In genomic region chr8:54955935-54956573, GRCm38 (mm10) we compare ENCODE assay signal across 16 mouse cellular contexts. TPM values are rescaled to one million over a fixed set of nuclear protein-coding genes. Genes with fewer than 3 reads are reported as not detected.
DNase-seq lines count a peak whose midpoint lies in the region; ATAC-seq lines count a peak whose summit lies in the region.
"Had no signal": no experiment of that assay in that cellular context is flagged by ENCODE, and none has a peak within 500 bp of the region (broad histone marks: within the 10 kb centered on the region; RNA-seq: fewer than 3 reads in every experiment).

No protein-coding gene starts in this region.

- no peaks in the 10 kb centered on the region for H3K9me3 ChIP-seq in forebrain, embryonic 14.5 days (replicated peaks; ENCODE audit: control insufficient read depth, low read length)
- H3K9me3 ChIP-seq in midbrain, embryonic 11.5 days (ENCODE audit: control insufficient read depth, low read length): no peaks in the 10 kb centered on the region
- no peaks in the 10 kb centered on the region for H3K9me3 ChIP-seq in intestine, embryonic 15.5 days
- H3K9me3 ChIP-seq: stomach, embryonic 15.5 days had no signal

- H3K27me3 ChIP-seq in forebrain, embryonic 14.5 days (replicated peaks; ENCODE audit: control insufficient read depth, insufficient read depth, low read length): no peaks in the 10 kb centered on the region
- no peaks in the 10 kb centered on the region for H3K27me3 ChIP-seq in midbrain, embryonic 11.5 days (ENCODE audit: control insufficient read depth, insufficient read depth, low read length)
- H3K27me3 ChIP-seq in intestine, embryonic 15.5 days (replicated peaks): no peaks in the 10 kb centered on the region
- H3K27me3 ChIP-seq: stomach, embryonic 15.5 days had no signal

- no peaks in the 10 kb centered on the region for H3K36me3 ChIP-seq in forebrain, embryonic 14.5 days (ENCODE audit: control insufficient read depth, insufficient read depth, low read length)
- H3K36me3 ChIP-seq in midbrain, embryonic 11.5 days (ENCODE audit: control insufficient read depth, insufficient read depth, low read length): no peaks in the 10 kb centered on the region
- H3K36me3 ChIP-seq in intestine, embryonic 15.5 days: no peaks in the 10 kb centered on the region
- H3K36me3 ChIP-seq: stomach, embryonic 15.5 days had no signal

- 65% methylated on average over 6 of the region's 6 CpGs for WGBS in forebrain, embryonic 14.5 days
- 73% methylated on average over 6 of the region's 6 CpGs for WGBS in midbrain, embryonic 11.5 days
- 78% methylated on average over 6 of the region's 6 CpGs for WGBS in intestine, embryonic 15.5 days

- H3K4me2 ChIP-seq in forebrain, embryonic 14.5 days (ENCODE audit: low read length): peak overlapping the region; percentile 55
- peak overlapping the region; percentile 41 for H3K4me2 ChIP-seq in midbrain, embryonic 11.5 days
- no peak overlapping the region for H3K4me2 ChIP-seq in intestine, embryonic 15.5 days (replicated peaks)
- H3K4me2 ChIP-seq: stomach, embryonic 15.5 days had no signal

- intact Hi-C loops in left cerebral cortex, postnatal 36 days (cut with DNase I): loop anchor here (5.0 to 10.0 kb wide), 3 partner anchors 91 to 219 kb away; no protein-coding TSS in a partner anchor

- peak overlapping the region; percentile 65 for H3K27ac ChIP-seq in forebrain, embryonic 14.5 days (ENCODE audit: low read depth, low read length)
- H3K27ac ChIP-seq in midbrain, embryonic 11.5 days (ENCODE audit: low read depth, low read length): no peak overlapping the region
- no peak overlapping the region for H3K27ac ChIP-seq in intestine, embryonic 15.5 days
- H3K27ac ChIP-seq: liver, embryonic 14.5 days; stomach, embryonic 15.5 days had no signal

- H3K4me1 ChIP-seq in forebrain, embryonic 14.5 days (ENCODE audit: control insufficient read depth, insufficient read depth, low read length): peaks cover 8% of the 10 kb centered on the region; the same call in 1 of the 2 replicates
- H3K4me1 ChIP-seq in midbrain, embryonic 11.5 days (ENCODE audit: control insufficient read depth, insufficient read depth, low read length): 0 out of 2 replicates have a peak, but pooled peaks cover 4% of the 10 kb centered on the region
- no peaks in the 10 kb centered on the region for H3K4me1 ChIP-seq in intestine, embryonic 15.5 days (replicated peaks)
- H3K4me1 ChIP-seq: stomach, embryonic 15.5 days had no signal

- ATAC-seq in forebrain, embryonic 14.5 days: peak; percentile 17; the same call in 1 of the 2 replicates
- ATAC-seq in midbrain, embryonic 11.5 days (ENCODE audit: low FRiP score): no peak
- no peak for ATAC-seq in intestine, embryonic 15.5 days

- DNase-seq in cerebellum, adult 8-10 months: peak; percentile 37
- DNase-seq in cerebellum, postnatal 36 days: no peak
- peak; percentile 69 for DNase-seq in forebrain, embryonic 14.5 days (ENCODE audit: low spot score)
- DNase-seq in midbrain, embryonic 11.5 days (ENCODE audit: low spot score, missing footprints): peak; percentile 85
- peak; percentile 42 for DNase-seq in retina, postnatal 1 day
- no peak for DNase-seq in spleen, postnatal 10 days (ENCODE audit: low spot score in 2 of 2)
- DNase-seq in left cerebral cortex, postnatal 36 days (ENCODE audit: low spot score in 2 of 2): no peak
- DNase-seq: embryo, embryonic 11 days; heart, adult 18-20 months; kidney, postnatal 4 days; lung, postnatal 36 days had no signal

- peak overlapping the region; percentile 55 for H3K4me3 ChIP-seq in forebrain, embryonic 14.5 days (ENCODE audit: low read depth, low read length)
- H3K4me3 ChIP-seq in midbrain, embryonic 11.5 days (ENCODE audit: low read depth, low read length): peak overlapping the region; percentile 32
- no peak overlapping the region for H3K4me3 ChIP-seq in intestine, embryonic 15.5 days (replicated peaks)
- H3K4me3 ChIP-seq: stomach, embryonic 15.5 days had no signal

- H3K9ac ChIP-seq in forebrain, embryonic 14.5 days (ENCODE audit: low read length): peak overlapping the region; percentile 76
- H3K9ac ChIP-seq in midbrain, embryonic 11.5 days (ENCODE audit: low read length): peak overlapping the region; percentile 46; the same call in 1 of the 2 replicates
- no peak overlapping the region for H3K9ac ChIP-seq in intestine, embryonic 15.5 days
- H3K9ac ChIP-seq: liver, embryonic 14.5 days; stomach, embryonic 15.5 days had no signal

RNA-seq across cellular contexts. Expression of gene Gpm6a, which starts 1.4 kb away (rescaled TPM):
- 644 and 774 TPM in 2 replicates for polyA plus RNA-seq in forebrain, embryonic 14.5 days (2014; fragmentation: Nextera tagmentation; extraction: Ambion mirVana)
- 163 and 190 TPM in 2 replicates for polyA plus RNA-seq in midbrain, embryonic 11.5 days (2014; fragmentation: Nextera tagmentation; extraction: Ambion mirVana)
- total RNA-seq in left cerebral cortex, postnatal 36 days (2021): 1,000 to 10,000 TPM; 1,032 to 1,087 TPM
- polyA plus RNA-seq in intestine, embryonic 15.5 days (2015; fragmentation: Nextera tagmentation; extraction: Ambion mirVana): 8.4 and 8.6 TPM in 2 replicates
- total RNA-seq: hematopoietic stem cell, adult 5-6 weeks; MEL had no signal

Comparison
In these comparisons a context has a peak if more than half of its experiments do, and no peak if none do; other contexts are left out.
1. DNase-seq: peak in cerebellum, adult 8-10 months (single experiment), forebrain, embryonic 14.5 days (single experiment), midbrain, embryonic 11.5 days (single experiment) and retina, postnatal 1 day (single experiment); none in cerebellum, postnatal 36 days (0 of 2), spleen, postnatal 10 days (0 of 2) and left cerebral cortex, postnatal 36 days (0 of 2).
2. RNA of gene Gpm6a, which starts 1.4 kb away (polyA plus RNA-seq): 644 to 774 TPM in forebrain, embryonic 14.5 days and 163 to 190 TPM in midbrain, embryonic 11.5 days; 8.4 to 8.6 TPM in intestine, embryonic 15.5 days; every median in the first group is over 10 times any median in the second.